Mouse (Mus musculus): ENCODE measurements around the gene Polr2g.

The Polr2g gene

GRCm38 (mm10) chr19:8758899-8759298, 39.5 kb downstream of the Polr2g start:
- no peak for DNase-seq (ENCODE audit: low spot score in 2 of 2)

- no peak for DNase-seq (ENCODE audit: low spot score in 2 of 2)
These were observed 40.8 kb downstream of the Polr2g start for GRCm38 (mm10) chr19:8757471-8757998.

GRCm38 (mm10) chr19:8756635-8757387, 41.6 kb downstream of the Polr2g start, which contains the start of gene Nxf1:
Gene Nxf1, plus strand, starts transcription at chr19:8757073.
- peak; percentile 89 to 92 for DNase-seq (ENCODE audit: low spot score in 2 of 2)

GRCm38 (mm10) chr19:8755652-8756051, 42.7 kb downstream of the Polr2g start:
- no peak for DNase-seq (ENCODE audit: low spot score in 2 of 2)

- no peak for DNase-seq (ENCODE audit: low spot score in 2 of 2)
These were observed 51.0 kb downstream of the Polr2g start for GRCm38 (mm10) chr19:8747368-8747767.

GRCm38 (mm10) chr19:8745382-8745781, 53.0 kb downstream of the Polr2g start:
- no peak for DNase-seq (ENCODE audit: low spot score in 2 of 2)
